Mouse (Mus musculus): ENCODE results near the gene Pou2af1. TPM values are rescaled to one million over a fixed set of nuclear protein-coding genes. Genes with fewer than 3 reads are reported as not detected.
A peak's percentile ranks its signal among the peaks of the same experiment; 100 is the strongest.

Pou2af1 gene
- total RNA-seq, 2 experiments from 2014 or later, result 1.8 to 3.0 TPM

- DNase-seq, result no peak
These were observed 12.2 kb downstream of the Pou2af1 start for GRCm38 (mm10) chr9:51225636-51226166.

- peak; percentile 30 for DNase-seq
These were observed 17.3 kb downstream of the Pou2af1 start for GRCm38 (mm10) chr9:51230701-51231389.

- no peak for DNase-seq
These were observed 18.7 kb downstream of the Pou2af1 start for GRCm38 (mm10) chr9:51232163-51232562.

GRCm38 (mm10) chr9:51238741-51239385, 25.4 kb downstream of the Pou2af1 start:
- DNase-seq, result no peak

- DNase-seq, result peak; percentile 40
These were observed 43.4 kb downstream of the Pou2af1 start for GRCm38 (mm10) chr9:51256780-51257502.

GRCm38 (mm10) chr9:51258426-51258825, 44.9 kb downstream of the Pou2af1 start:
- DNase-seq, result no peak

- DNase-seq, result no peak
These were observed 55.3 kb downstream of the Pou2af1 start for GRCm38 (mm10) chr9:51268852-51269251.

GRCm38 (mm10) chr9:51271073-51271472, 57.6 kb downstream of the Pou2af1 start:
- no peak for DNase-seq

GRCm38 (mm10) chr9:51272102-51272501, 58.6 kb downstream of the Pou2af1 start:
- DNase-seq, result no peak

- peak; percentile 18 for DNase-seq
These were observed 60.2 kb downstream of the Pou2af1 start for GRCm38 (mm10) chr9:51273581-51274154.

- peak; percentile 31 for DNase-seq
These were observed 61.2 kb downstream of the Pou2af1 start for GRCm38 (mm10) chr9:51274678-51275077.

- no peak for DNase-seq
These were observed 64.5 kb downstream of the Pou2af1 start for GRCm38 (mm10) chr9:51277834-51278498.

- DNase-seq, result peak; percentile 90
These were observed 65.2 kb downstream of the Pou2af1 start, which contains the start of gene Colca2 for GRCm38 (mm10) chr9:51278500-51279381. Gene Colca2 (minus strand): TSS chr9:51278569.

- no peak for DNase-seq
These were observed 72.6 kb downstream of the Pou2af1 start for GRCm38 (mm10) chr9:51286079-51286478.

Other genes starting within 250 kb of the Pou2af1 start
- gene Sik2, start 204.6 kb upstream of the Pou2af1 start, total RNA-seq (2021), result 100 to 1,000 TPM; 132 to 136 TPM
- gene Btg4, start 152.8 kb upstream of the Pou2af1 start, total RNA-seq (2021), result not detected
- 1 to 10 TPM; 6.4 to 8.2 TPM for gene Layn, start 136.6 kb upstream of the Pou2af1 start, total RNA-seq (2021)
- gene 4833427G06Rik, start 111.6 kb upstream of the Pou2af1 start, total RNA-seq (2021), result not detected
- not detected for gene Gm32742, start 48.2 kb upstream of the Pou2af1 start, total RNA-seq (2021)
- gene Colca2, start 64.9 kb downstream of the Pou2af1 start, total RNA-seq (2021), result 1 to 10 TPM; 2.4 to 2.9 TPM
- gene 1810046K07Rik, start 115.2 kb downstream of the Pou2af1 start, total RNA-seq (2021), result under 1 TPM in 1 of 2 experiments, not detected in 1; 0.51 TPM

All from adrenal gland, postnatal 10 days (tissue).